Mouse (Mus musculus) spleen, adult 2 months (tissue): ENCODE measurements around the gene Gm26657. TPM values are rescaled to one million over a fixed set of nuclear protein-coding genes. Genes with fewer than 3 reads are reported as not detected.

Experiments used
- DNase-seq, 2 experiments: peaks; one replicate each; pipeline versions ENCODE4 v3.0.0 to v3.0.0-alpha.2; 2012 to 2021; ENCODE audit warnings: low spot score in 2 of 2, low read depth in 1 of 2
- H3K27ac ChIP-seq: fragments of 200-500 bp; 2 replicates; pipeline ENCODE4 v1.5.1; 2012; ENCODE audit warnings: low read length, inconsistent platforms; ENCODE audit not compliant: insufficient read depth
- H3K27me3 ChIP-seq: fragments of 200-500 bp; 2 replicates; pipeline ENCODE4 v1.6.1; 2012; ENCODE audit warnings: mild to moderate bottlenecking, moderate library complexity, low read length, inconsistent platforms; ENCODE audit not compliant: control insufficient read depth, insufficient read depth
- H3K36me3 ChIP-seq: fragments of 200-500 bp; 2 replicates; pipeline ENCODE4 v1.6.1; 2012; ENCODE audit warnings: mild to moderate bottlenecking, low read length, inconsistent platforms; ENCODE audit not compliant: control insufficient read depth, insufficient read depth
- H3K4me1 ChIP-seq: fragments of 200-500 bp; 2 replicates; pipeline ENCODE4 v1.6.1; 2011; ENCODE audit warnings: inconsistent platforms; ENCODE audit not compliant: control insufficient read depth, insufficient read depth, insufficient read length
- H3K4me3 ChIP-seq: fragments of 200-500 bp; 2 replicates; pipeline ENCODE4 v1.5.1; 2011; ENCODE audit warnings: mild to moderate bottlenecking, inconsistent platforms; ENCODE audit not compliant: insufficient read depth, insufficient read length; ENCODE audit errors: extremely low read depth
- CTCF ChIP-seq: fragments of 200-500 bp; IDR thresholded peaks from 2 replicates; pipeline ENCODE4 v1.5.1; 2011; ENCODE audit warnings: mild to moderate bottlenecking, inconsistent platforms; ENCODE audit not compliant: insufficient read depth, insufficient read length, insufficient replicate concordance; ENCODE audit errors: extremely low read depth
- POLR2A ChIP-seq: fragments of 200-500 bp; IDR thresholded peaks from 2 replicates; pipeline ENCODE4 v1.6.1; 2011; ENCODE audit warnings: low read depth, low read length, inconsistent platforms
- WGBS: fragments of 180-500 bp; shearing (Covaris S2); methylation state at CpG from one replicate; pipeline ENCODE4 v1.1.7; 2018; 5-methylcytosine and 5-hydroxymethylcytosine counted together
- polyA plus RNA-seq: library from polyadenylated mRNA; depleted of rRNA; stranded (reverse); fragments of >200 nt; gene quantifications from 2 replicates; pipeline ENCODE4 v1.2.3, GENCODE M21; 2012; rRNA removed

The Gm26657 gene
- polyA plus RNA-seq, 1 experiment = not detected

GRCm38 (mm10) chr4:56756966-56757600, 17.2 kb downstream of the Gm26657 start:
- Histone ChIP-seq H3K4me3 (no peak overlapping the region), H3K4me1 (no peaks in the 10 kb centered on the region; the same call in 1 of the 2 replicates), H3K27ac (no peak overlapping the region), H3K27me3 (no peaks in the 10 kb centered on the region), H3K36me3 (peaks cover 39% of the 10 kb centered on the region)
- no peak for TF ChIP-seq CTCF
- no peak for TF ChIP-seq POLR2A
- no peak for DNase-seq
- WGBS = 81% methylated on average over 10 of the region's 10 CpGs

- TF ChIP-seq POLR2A = no peak
- no peak for TF ChIP-seq CTCF
- Histone ChIP-seq H3K27ac (no peak overlapping the region), H3K4me3 (no peak overlapping the region), H3K4me1 (no peaks in the 10 kb centered on the region; the same call in 1 of the 2 replicates), H3K27me3 (no peaks in the 10 kb centered on the region), H3K36me3 (peaks cover 43% of the 10 kb centered on the region)
- no peak for DNase-seq
- 74% methylated on average over 1 of the region's 1 CpGs for WGBS
Observed at GRCm38 (mm10) chr4:56757693-56758092, 17.8 kb downstream of the Gm26657 start.

DNA sequence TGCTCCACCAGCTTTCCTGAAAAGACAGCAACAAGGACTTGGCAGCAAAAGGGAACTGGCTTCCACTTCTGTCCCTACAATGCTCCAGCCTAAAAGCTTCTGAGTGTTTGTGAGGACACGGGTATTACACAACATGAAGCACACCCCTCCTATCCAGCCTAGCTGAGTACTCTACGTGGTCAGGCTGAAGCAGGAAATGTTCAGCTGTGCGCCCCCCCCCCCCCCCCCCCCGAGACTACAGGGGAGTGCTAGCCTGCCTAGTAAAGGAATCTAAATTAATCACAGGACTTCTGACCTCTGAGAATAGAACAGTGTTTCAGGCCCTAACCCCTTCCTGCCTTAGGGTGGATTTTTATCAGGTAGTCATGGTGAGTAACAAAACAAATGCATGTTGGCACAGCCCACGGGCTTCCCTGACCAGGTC, 28.0 kb downstream of the Gm26657 start:
- no peak for TF ChIP-seq CTCF
- TF ChIP-seq POLR2A = no peak
- no peak overlapping the region for H3K27ac ChIP-seq
- peaks cover 54% of the 10 kb centered on the region for H3K36me3 ChIP-seq
- no peaks in the 10 kb centered on the region for H3K27me3 ChIP-seq
- WGBS = 63% methylated on average over 5 of the region's 5 CpGs
- H3K4me3 ChIP-seq = no peak overlapping the region
- no peaks in the 10 kb centered on the region for H3K4me1 ChIP-seq
- no peak for DNase-seq

DNA sequence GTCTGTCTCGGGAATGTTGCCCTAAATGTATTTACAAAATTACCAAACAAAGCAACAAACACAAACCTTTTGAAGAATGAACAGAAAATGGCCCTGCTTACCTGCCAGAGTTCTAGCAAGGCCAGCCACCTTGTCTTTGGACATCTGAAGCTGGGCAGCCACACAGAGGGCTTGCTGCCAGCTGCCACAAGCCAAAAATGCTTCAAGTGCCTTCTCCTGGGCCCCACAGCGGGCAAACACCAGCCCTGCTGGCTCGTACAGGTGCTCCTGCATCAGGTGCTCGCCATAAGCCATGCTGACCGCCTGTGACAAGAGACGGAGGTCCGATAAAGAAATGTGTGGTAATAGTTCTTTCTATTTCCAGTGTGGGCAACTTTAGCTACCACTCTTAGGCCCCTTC, 29.0 kb downstream of the Gm26657 start:
- TF ChIP-seq CTCF = no peak
- no peak for TF ChIP-seq POLR2A
- no peak overlapping the region for H3K27ac ChIP-seq
- WGBS = 95% methylated on average over 7 of the region's 7 CpGs
- DNase-seq = no peak
- no peaks in the 10 kb centered on the region for H3K27me3 ChIP-seq
- H3K4me3 ChIP-seq = no peak overlapping the region
- H3K36me3 ChIP-seq = peaks cover 57% of the 10 kb centered on the region
- no peaks in the 10 kb centered on the region for H3K4me1 ChIP-seq

DNA sequence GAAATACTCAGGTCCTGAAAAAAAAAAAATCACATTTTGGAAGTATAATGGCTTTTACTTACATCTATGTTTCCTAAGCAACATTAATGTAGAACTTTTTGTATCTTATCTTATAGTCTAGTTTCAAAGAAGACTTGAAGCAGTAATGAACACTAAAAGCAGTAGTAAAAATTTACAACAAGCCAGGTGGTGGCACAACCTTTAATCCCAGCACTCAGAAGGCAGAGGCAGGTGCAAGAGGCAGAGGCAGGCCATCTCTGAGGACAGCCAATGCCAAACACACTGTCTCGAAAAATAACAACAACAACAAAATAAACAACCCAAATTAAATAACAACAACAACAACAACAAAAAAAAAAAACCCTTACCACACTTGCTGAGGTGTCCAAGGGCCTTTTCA, 31.2 kb downstream of the Gm26657 start:
- peaks cover 55% of the 10 kb centered on the region for H3K36me3 ChIP-seq
- WGBS = 80% methylated on average over 1 of the region's 1 CpGs

More for the DNA sequence above, 31.2 kb downstream of the Gm26657 start:
- Histone ChIP-seq H3K27ac (no peak overlapping the region), H3K4me1 (no peaks in the 10 kb centered on the region), H3K27me3 (no peaks in the 10 kb centered on the region), H3K4me3 (no peak overlapping the region)
- TF ChIP-seq POLR2A (no peak), CTCF (no peak)
- no peak for DNase-seq

Other genes with a start within 250 kb of the Gm26657 start
- gene Actl7b, start 1.4 kb downstream of the Gm26657 start, polyA plus RNA-seq = 0.12 TPM in 1 of 2 replicates, not detected in the other
- not detected in 2 replicates for gene Actl7a, start 3.3 kb downstream of the Gm26657 start, polyA plus RNA-seq
- 8.6 and 9.7 TPM in 2 replicates for gene Elp1, start 62.3 kb downstream of the Gm26657 start, polyA plus RNA-seq
- gene Fam206a, start 62.3 kb downstream of the Gm26657 start, polyA plus RNA-seq = 3.1 and 3.5 TPM in 2 replicates
- gene Ctnnal1, start 125.1 kb downstream of the Gm26657 start, polyA plus RNA-seq = 1.7 and 2.0 TPM in 2 replicates
- 9.0 and 9.4 TPM in 2 replicates for gene Tmem245, start 207.4 kb downstream of the Gm26657 start, polyA plus RNA-seq